Comparison of ENCODE assay signal across 7 mouse cellular contexts in genomic region chr2:169790439-169791131, GRCm38 (mm10).
A peak's percentile ranks its signal among the peaks of the same experiment; 100 is the strongest.
DNase-seq lines count a peak whose midpoint lies in the region; ATAC-seq and TF ChIP-seq lines count a peak whose summit lies in the region.

No protein-coding gene starts in this region.

- peak; percentile 66 for DNase-seq in ZHBTc4 (ENCODE audit: low read depth, low spot score)
- DNase-seq in embryonic facial prominence, embryonic 10.5 days (ENCODE audit: low spot score) = peak; percentile 79
- DNase-seq in intestine, embryonic 14.5 days (ENCODE audit: low spot score) = peak; percentile 76
- DNase-seq in midbrain, embryonic 14.5 days = peak; percentile 81
- DNase-seq in stomach, postnatal 0 days (ENCODE audit: low spot score) = peak; percentile 70

- H3K27me3 ChIP-seq in embryonic facial prominence, embryonic 10.5 days (replicated peaks; ENCODE audit: low read depth, poor library complexity, severe bottlenecking) = no peaks in the 10 kb centered on the region
- no peaks in the 10 kb centered on the region for H3K27me3 ChIP-seq in intestine, embryonic 14.5 days (replicated peaks; ENCODE audit: control insufficient read depth, insufficient read depth, low read length)
- H3K27me3 ChIP-seq in limb, embryonic 15.5 days = no peaks in the 10 kb centered on the region
- H3K27me3 ChIP-seq in midbrain, embryonic 14.5 days (ENCODE audit: control insufficient read depth, insufficient read depth, low read length) = no peaks in the 10 kb centered on the region
- no peaks in the 10 kb centered on the region for H3K27me3 ChIP-seq in stomach, postnatal 0 days (ENCODE audit: control insufficient read depth, insufficient read depth, low read length)

- peak overlapping the region; percentile 78 for H3K27ac ChIP-seq in embryonic facial prominence, embryonic 10.5 days (replicated peaks)
- peak overlapping the region; percentile 55; the same call in 1 of the 2 replicates for H3K27ac ChIP-seq in intestine, embryonic 14.5 days (ENCODE audit: low read depth)
- H3K27ac ChIP-seq in limb, embryonic 15.5 days = peak overlapping the region; percentile 57
- H3K27ac ChIP-seq in midbrain, embryonic 14.5 days (replicated peaks; ENCODE audit: low read depth, low read length) = no peak overlapping the region
- H3K27ac ChIP-seq in stomach, postnatal 0 days (replicated peaks) = 0 out of 2 replicates have a peak overlapping the region, but pooled peaks have one; percentile 20

- TF ChIP-seq EP300 in stomach, postnatal 0 days (optimal IDR thresholded peaks at IDR 0.05) = no peak

- TF ChIP-seq CTCF in stomach, postnatal 0 days (IDR thresholded peaks at IDR 0.05; ENCODE audit: low read depth) = no peak

- H3K9me3 ChIP-seq in embryonic facial prominence, embryonic 10.5 days = no peaks in the 10 kb centered on the region
- H3K9me3 ChIP-seq in intestine, embryonic 14.5 days (ENCODE audit: control insufficient read depth, low read length) = no peaks in the 10 kb centered on the region
- H3K9me3 ChIP-seq in limb, embryonic 15.5 days = no peaks in the 10 kb centered on the region
- no peaks in the 10 kb centered on the region for H3K9me3 ChIP-seq in midbrain, embryonic 14.5 days (ENCODE audit: control insufficient read depth, low read length)
- no peaks in the 10 kb centered on the region for H3K9me3 ChIP-seq in stomach, postnatal 0 days (ENCODE audit: control insufficient read depth, low read length)

- peak overlapping the region; percentile 3; the same call in 1 of the 2 replicates for H3K9ac ChIP-seq in intestine, embryonic 14.5 days (ENCODE audit: low read length)
- no peak overlapping the region for H3K9ac ChIP-seq in limb, embryonic 15.5 days
- H3K9ac ChIP-seq in midbrain, embryonic 14.5 days (replicated peaks; ENCODE audit: low read length) = no peak overlapping the region; the same call in 1 of the 2 replicates
- peak overlapping the region; percentile 23; the same call in 1 of the 2 replicates for H3K9ac ChIP-seq in stomach, postnatal 0 days (ENCODE audit: low read length)

- peak overlapping the region; percentile 50 for H3K4me3 ChIP-seq in embryonic facial prominence, embryonic 10.5 days
- peak overlapping the region; percentile 6 for H3K4me3 ChIP-seq in intestine, embryonic 14.5 days (ENCODE audit: low read depth, low read length)
- H3K4me3 ChIP-seq in limb, embryonic 15.5 days = peak overlapping the region; percentile 24
- H3K4me3 ChIP-seq in midbrain, embryonic 14.5 days (replicated peaks; ENCODE audit: low read depth, low read length) = peak overlapping the region; percentile 15; the same call in 1 of the 2 replicates
- peak overlapping the region; percentile 23; the same call in 1 of the 2 replicates for H3K4me3 ChIP-seq in stomach, postnatal 0 days (ENCODE audit: low read depth, low read length)

- peak overlapping the region; percentile 39 for H3K4me2 ChIP-seq in intestine, embryonic 14.5 days (ENCODE audit: low read length)
- H3K4me2 ChIP-seq in limb, embryonic 15.5 days = peak overlapping the region; percentile 46
- peak overlapping the region; percentile 47 for H3K4me2 ChIP-seq in midbrain, embryonic 14.5 days (ENCODE audit: low read length)
- H3K4me2 ChIP-seq in stomach, postnatal 0 days (replicated peaks; ENCODE audit: low read depth) = peak overlapping the region; percentile 43

- H3K4me1 ChIP-seq in embryonic facial prominence, embryonic 10.5 days = peaks cover 37% of the 10 kb centered on the region
- peaks cover 43% of the 10 kb centered on the region for H3K4me1 ChIP-seq in intestine, embryonic 14.5 days (replicated peaks; ENCODE audit: control insufficient read depth, insufficient read depth, low read length)
- peaks cover 20% of the 10 kb centered on the region for H3K4me1 ChIP-seq in limb, embryonic 15.5 days
- peaks cover 15% of the 10 kb centered on the region; the same call in 1 of the 2 replicates for H3K4me1 ChIP-seq in midbrain, embryonic 14.5 days (ENCODE audit: control insufficient read depth, insufficient read depth, low read length)
- no peaks in the 10 kb centered on the region for H3K4me1 ChIP-seq in stomach, postnatal 0 days (replicated peaks; ENCODE audit: control insufficient read depth, insufficient read depth)

- peak; percentile 70 for ATAC-seq in granulocyte monocyte progenitor cell, adult 5-6 weeks (replicated peaks; ENCODE audit: poor library complexity, severe bottlenecking)
- ATAC-seq in intestine, embryonic 14.5 days (replicated peaks; ENCODE audit: low FRiP score, low TSS enrichment, low read depth) = peak; percentile 73
- peak; percentile 69; the same call in 1 of the 2 replicates for ATAC-seq in limb, embryonic 15.5 days (ENCODE audit: insufficient number of reproducible peaks, low FRiP score, low TSS enrichment, low read depth)
- ATAC-seq in midbrain, embryonic 14.5 days (ENCODE audit: low FRiP score, low TSS enrichment) = peak; percentile 58; the same call in 1 of the 2 replicates
- ATAC-seq in stomach, postnatal 0 days (ENCODE audit: low FRiP score, low TSS enrichment) = peak; percentile 81

- no peaks in the 10 kb centered on the region for H3K36me3 ChIP-seq in embryonic facial prominence, embryonic 10.5 days (replicated peaks)
- no peaks in the 10 kb centered on the region for H3K36me3 ChIP-seq in intestine, embryonic 14.5 days (ENCODE audit: control insufficient read depth, insufficient read depth, low read length)
- no peaks in the 10 kb centered on the region for H3K36me3 ChIP-seq in limb, embryonic 15.5 days
- no peaks in the 10 kb centered on the region for H3K36me3 ChIP-seq in midbrain, embryonic 14.5 days (ENCODE audit: control insufficient read depth, insufficient read depth, low read length)
- H3K36me3 ChIP-seq in stomach, postnatal 0 days (ENCODE audit: control insufficient read depth, insufficient read depth, low read length) = no peaks in the 10 kb centered on the region

- WGBS in embryonic facial prominence, embryonic 10.5 days = 2% methylated on average over 12 of the region's 12 CpGs
- WGBS in intestine, embryonic 14.5 days = 4% methylated on average over 12 of the region's 12 CpGs
- 2% methylated on average over 12 of the region's 12 CpGs for WGBS in limb, embryonic 15.5 days
- WGBS in midbrain, embryonic 14.5 days = 4% methylated on average over 12 of the region's 12 CpGs
- WGBS in stomach, postnatal 0 days = 2% methylated on average over 12 of the region's 12 CpGs

Comparison
In these comparisons a context has a peak if more than half of its experiments do, and no peak if none do; other contexts are left out.
1. H3K9ac ChIP-seq: peak in intestine, embryonic 14.5 days (single experiment) and stomach, postnatal 0 days (single experiment); none in limb, embryonic 15.5 days (single experiment) and midbrain, embryonic 14.5 days (single experiment).
2. Peak in every context shown above with its lines, with median percentiles within 50 percentile points of each other: DNase-seq, H3K4me3 ChIP-seq, ATAC-seq and H3K4me2 ChIP-seq.